Mouse (Mus musculus) cortical plate, adult 2 months (tissue): ENCODE data around the gene Zbp1.

Experiments used
- CTCF ChIP-seq: fragments of 200-500 bp; IDR thresholded peaks from 2 replicates; pipeline ENCODE4 v1.5.1; 2011; ENCODE audit warnings: mild to moderate bottlenecking, control low read depth, low read length; ENCODE audit not compliant: insufficient read depth; ENCODE audit errors: extremely low read depth
- POLR2A ChIP-seq: fragments of 200-500 bp; IDR thresholded peaks from 2 replicates; pipeline ENCODE4 v1.6.1; 2011; ENCODE audit warnings: mild to moderate bottlenecking, low read length, control low read depth; ENCODE audit not compliant: insufficient read depth; ENCODE audit errors: extremely low read depth

GRCm38 (mm10) chr2:173243616-173244015 is 24.9 kb upstream of the Zbp1 start:
- TF ChIP-seq CTCF (no peak), POLR2A (no peak)
